Mouse (Mus musculus): Measurements from ENCODE around the gene Snx30.

- no peak for TF ChIP-seq ZNF384 (IDR thresholded peaks at IDR 0.05; ENCODE audit: low read depth, low read length)
- TF ChIP-seq CHD2 (IDR thresholded peaks at IDR 0.05; ENCODE audit: low read depth, low read length): no peak
- TF ChIP-seq MAFK (IDR thresholded peaks at IDR 0.05; ENCODE audit: insufficient read depth, low read depth, low read length): no peak
- TF ChIP-seq HCFC1 (IDR thresholded peaks at IDR 0.05; ENCODE audit: borderline replicate concordance, insufficient read depth, low read length): no peak
Measured at GRCm38 (mm10) chr4:59860431-59860830, 54.8 kb downstream of the Snx30 start.
